Mouse (Mus musculus) thymus, postnatal 10 days (tissue): Measurements from ENCODE around the gene Grsf1.

Experiments used
- DNase-seq, 2 experiments: peaks; one replicate each; pipeline ENCODE4 v3.0.0; 2021; ENCODE audit warnings: low spot score in 2 of 2

Gene Grsf1

DNA sequence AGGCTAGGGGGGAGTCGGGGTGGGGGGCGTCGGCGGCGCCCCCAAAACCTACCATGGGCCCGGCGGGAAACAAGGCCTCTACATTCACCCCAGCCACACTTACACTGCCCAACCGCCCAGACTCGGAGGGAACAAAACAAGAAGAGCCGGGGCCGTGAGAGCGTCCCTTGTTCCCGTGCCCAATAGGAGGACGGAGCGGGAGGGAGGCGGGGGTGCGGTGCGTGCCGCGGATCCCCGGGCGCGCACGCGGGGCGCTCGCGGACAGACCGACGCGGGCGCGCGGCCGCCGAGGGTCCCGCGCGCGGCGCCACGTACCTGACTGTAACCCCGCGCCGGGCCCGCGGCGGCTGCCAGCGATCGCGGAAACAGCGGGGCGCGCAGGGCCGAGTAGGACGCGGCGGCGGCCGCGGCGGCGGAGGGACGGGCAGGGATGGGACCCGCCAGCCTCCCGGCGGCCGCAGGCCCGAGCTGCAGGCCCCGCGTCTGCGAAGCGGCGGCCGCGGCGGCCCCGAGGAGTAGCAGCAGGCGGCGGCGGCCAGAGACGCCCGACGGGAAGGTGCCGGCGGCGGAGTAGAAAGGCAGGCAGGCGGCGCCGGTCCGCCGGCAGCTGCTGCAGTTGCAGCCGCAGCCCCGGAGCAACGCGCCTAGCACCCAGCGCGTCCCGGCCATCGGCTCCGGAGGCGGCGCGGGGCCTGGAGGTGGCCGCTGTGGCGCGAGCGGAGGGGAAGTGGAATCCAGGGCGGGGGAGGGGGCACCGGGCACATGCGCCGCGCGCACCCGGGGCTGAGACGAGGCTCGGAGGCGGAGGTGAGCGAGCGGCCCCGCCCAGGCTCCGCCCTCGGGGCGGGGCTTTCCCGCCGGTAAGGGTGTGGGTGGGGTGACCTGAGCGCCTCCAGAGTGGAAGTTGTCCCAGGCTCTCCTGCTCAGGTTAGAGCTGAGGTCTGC, at the start of gene Grsf1:
Gene Grsf1 (minus strand): TSS at position 729 of the 945 bp plus-strand sequence.
- DNase-seq = peak; percentile 88 to 92

DNA sequence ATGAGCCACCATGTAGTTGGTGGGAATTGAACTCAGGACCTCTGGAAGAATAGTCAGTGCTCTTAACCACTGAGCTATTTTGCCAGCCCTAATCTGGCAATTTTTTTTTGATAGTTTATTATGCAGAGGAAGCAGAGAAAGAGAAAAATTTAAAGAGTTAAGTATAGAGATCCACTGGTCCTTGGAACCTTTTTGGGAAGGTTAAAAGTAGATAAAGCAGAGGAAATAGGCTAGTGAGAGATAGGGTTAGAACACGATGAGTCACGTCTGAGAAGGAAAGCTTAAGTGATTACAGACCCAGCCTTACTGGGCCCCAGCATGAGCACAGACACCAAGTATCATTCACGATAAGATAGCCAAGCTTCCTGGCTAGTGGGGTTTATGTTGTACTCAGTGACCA, 48.1 kb upstream of the Grsf1 start:
- no peak for DNase-seq

DNA sequence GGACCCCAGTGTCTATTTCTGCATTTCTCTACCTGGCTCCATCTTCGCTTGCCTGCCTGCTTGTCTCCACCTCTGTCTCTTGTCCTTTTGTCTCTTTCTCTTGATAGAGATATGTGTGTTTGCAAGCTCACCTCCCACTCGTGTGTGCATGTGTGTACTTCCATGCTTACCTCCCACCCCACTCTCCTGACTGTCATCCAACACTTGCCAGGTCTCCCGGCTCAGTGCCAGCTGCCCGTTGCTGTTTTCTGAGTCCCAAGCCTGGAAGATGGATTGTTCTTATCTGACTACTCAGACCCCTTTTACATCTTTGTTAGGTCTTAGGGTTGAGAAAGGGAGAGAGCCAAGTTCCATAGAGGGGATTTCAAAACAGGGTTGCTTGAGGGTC, 46.2 kb upstream of the Grsf1 start:
- DNase-seq = no peak

DNA sequence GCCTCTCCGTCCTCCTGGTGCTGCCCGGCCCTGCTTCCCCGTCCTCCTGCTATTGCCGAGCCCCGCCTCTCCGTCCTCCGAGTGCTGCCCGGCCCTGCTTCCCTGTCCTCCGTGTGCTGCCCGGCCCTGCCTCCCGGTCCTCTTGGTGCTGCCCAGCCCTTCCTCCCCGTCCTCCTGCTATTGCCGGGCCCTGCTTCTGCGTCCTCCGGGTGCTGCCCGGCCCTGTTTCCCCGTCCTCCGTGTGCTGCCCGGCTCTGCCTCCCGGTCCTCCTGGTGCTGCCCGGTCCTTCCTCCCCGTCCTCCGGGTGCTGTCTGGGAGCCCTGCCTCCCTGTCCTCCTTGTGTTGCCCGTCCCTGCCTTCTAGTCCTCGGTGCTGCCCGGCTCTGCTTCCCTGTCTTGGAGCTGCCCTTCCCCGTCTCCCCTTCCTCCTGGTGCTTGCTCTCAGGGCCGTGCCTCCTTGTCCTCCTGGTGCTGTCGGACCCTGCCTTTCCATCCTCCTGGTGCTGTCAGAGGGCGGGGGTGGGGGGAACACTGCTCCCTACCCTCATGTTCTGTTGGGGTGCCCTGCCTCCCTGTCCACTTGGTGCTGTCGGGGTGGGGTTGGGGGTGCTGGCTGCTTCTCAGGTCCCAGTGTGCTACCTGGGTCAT, 45.7 kb upstream of the Grsf1 start:
- DNase-seq = peak; percentile 4 to 6

DNA sequence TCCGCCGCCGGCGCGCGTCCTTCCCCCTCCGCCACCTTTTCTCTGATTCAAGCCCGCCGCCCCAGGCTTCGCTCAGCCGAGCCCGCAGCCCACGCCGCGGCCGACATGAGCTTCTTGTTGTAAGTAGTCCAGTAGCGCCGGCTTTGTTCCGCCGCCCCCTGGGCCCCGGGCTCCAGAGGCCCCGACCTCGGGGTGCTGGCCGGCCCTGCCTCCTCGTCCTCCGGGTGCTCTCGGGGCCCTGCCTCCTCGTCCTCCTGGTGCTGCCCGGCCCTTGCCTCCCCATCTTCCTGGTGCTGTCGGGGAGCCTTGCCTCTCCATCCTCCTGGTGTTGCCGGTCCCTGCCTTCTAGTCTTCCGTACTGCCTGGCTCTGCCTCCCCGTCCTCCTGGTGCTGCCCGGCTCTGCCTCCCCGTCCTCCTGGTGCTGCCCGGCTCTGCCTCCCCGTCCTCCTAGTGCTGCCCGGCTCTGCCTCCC, 45.1 kb upstream of the Grsf1 start:
- DNase-seq = no peak

DNA sequence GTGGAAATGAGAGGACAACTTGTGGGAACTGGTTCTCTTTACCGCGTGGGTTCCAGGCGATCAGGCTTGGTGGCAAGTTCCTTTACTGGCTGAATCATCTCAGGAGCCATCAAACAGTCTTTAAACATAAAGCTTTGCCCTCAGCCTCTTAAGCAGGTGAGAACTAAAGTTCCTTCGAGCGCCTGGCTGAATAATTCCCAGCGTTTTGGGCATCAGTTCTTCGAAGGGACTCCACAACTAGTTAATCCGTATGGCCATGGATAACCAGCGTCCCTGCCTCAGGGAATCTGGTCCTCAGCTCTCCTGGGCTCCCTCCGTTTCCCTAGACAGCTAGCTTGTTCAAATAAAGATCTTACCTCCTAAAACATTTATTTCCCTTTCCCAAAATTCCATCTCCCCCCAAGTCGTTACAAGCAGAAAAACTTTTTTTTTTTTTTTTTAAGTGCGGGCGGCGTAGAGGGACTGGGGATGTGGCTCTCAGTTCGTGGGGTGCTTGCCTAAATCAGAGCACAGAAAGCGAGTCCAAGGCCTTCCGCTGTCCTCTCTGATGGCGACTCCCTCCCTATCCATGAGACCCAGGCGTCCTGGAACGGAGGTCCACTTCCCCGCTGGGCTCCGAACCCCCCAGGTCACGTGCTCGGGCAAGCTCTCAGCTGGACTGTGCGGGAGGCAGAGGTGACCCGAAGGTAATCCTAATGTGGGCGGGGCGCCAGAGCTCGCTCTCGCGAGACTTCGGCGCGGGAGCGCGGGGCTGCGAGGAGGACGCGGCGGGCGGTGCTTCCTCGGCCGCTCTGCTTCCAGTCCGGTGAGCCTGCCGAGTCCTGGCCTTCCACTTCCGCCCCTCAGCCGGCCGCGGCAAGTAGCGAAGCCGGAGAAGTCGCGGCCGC, 44.4 kb upstream of the Grsf1 start, which contains the start of gene Mob1b:
Gene Mob1b (plus strand): TSS at position 740 of the 887 bp plus-strand sequence.
- DNase-seq = peak; percentile 83 to 89

DNA sequence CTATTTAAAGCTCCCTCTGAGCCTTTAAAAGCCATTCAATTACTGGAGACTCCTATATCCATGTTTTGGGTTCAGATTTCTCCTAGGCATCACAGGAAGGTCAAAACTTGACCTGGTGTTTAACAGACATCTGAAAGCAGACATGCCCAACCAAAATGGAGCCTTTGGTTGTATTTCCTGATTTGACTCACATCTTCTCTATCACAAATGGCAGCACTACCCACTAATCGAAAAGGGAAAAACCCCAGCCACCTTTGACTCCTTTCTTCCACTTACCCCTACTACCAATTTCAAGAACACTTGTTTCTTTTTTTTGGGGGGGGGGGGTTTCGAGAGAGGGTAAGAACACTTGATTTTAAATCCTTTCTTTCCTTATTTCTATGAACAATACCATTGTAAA, 41.0 kb upstream of the Grsf1 start:
- DNase-seq = no peak

DNA sequence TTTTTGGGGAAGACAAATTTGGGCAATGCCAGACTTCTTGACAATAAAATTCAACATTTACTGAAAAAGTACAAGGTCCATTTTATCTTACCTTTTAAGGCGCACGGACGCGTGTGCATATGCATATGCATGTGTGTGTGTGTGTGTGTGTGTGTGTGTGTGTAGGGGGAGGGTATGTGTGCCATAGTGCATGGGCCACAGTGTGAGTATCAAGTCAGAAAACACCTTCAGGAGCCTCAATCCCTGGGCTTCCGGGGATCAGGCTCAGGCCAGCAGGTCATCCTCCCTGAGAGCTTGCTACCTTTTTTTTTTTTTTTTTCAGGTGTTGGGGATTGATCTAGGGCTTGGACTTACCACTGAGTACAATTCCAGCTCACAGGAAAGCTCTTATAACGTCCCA, 36.4 kb upstream of the Grsf1 start:
- DNase-seq = no peak

DNA sequence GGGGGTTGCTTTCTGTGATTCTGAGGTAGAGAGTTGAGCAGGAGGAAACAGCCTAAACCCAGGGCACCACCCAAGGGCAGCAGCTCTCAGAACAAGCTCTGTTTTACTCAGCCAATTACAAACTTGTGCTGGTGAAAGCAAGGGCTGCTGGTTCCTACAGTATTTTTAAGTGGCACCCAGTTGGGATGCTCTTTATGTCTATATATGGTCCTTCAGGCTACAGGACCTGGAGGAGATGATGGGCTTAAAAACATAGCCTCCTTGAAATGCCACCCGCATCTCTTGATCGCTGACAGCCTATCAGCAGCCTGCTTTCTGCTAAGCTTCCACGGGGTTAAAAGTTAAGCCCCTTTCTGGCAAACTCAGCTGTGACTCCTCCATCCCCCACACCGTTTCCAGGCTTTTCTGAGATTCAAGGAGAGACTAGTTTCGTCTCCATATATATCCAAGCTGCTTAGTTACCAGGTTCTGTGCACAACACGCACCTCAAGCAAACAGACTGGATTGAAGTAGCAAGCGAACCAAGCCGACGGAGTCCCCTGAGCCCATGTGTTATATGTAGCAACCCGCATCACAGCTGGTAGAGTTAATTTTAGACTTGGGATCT, 35.8 kb upstream of the Grsf1 start:
- no peak for DNase-seq

DNA sequence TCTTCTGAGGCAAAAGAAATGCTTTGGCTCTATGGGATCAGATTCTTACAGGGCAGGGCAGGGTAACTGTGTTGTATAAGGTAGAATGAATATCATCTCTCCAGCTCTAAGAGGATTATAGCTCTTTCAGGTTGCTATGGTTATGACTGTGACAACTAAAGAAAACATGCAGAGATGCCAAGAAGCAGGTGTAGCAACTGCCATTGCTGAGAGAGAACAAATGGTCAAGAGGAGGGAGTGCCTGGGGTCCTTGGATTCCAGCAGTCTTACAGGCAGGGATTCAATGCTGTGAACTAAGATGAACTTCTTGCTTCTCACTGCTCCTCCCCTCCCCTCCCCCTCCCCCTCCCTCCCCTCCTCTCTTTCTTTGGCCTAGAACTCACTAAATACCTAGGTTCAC, 35.2 kb upstream of the Grsf1 start:
- no peak for DNase-seq

DNA sequence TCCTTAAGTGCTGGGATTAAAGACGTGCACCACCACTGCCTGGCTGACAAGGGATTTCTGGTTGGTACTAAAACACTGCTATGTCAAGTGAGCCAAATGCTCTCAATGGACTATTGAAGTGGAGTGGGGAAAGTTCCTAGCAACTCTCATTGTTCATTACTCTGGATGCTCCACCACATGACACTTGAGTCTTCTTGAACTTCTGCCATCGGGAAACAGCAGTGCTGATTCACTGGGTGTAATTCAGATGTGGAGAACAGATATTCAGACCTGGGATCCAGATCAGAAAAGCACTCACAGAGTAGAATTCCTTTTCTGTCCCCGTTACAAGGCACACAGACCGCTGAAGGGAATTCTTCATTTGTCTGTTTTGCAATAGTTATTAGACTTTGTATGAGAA, 27.6 kb upstream of the Grsf1 start:
- no peak for DNase-seq

DNA sequence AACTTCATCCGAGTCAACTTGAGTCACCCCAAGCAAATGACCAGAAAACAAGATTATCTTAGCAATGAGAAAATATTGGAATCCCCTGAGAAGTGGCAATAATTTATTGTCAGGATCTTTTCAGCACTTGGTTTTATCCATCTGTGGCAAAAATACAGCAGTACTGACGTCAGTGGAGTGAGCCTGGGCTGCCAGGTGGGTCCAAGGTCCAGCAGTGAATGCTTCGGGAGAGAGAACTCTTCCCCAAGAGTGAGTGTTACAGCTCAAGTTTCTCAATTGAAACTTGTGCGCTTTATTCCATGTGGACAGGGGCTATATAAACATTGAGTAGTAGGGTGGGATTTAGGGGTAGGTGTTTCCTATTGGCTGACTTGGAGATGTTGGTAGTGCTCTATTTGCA, 26.1 kb upstream of the Grsf1 start:
- DNase-seq = no peak

DNA sequence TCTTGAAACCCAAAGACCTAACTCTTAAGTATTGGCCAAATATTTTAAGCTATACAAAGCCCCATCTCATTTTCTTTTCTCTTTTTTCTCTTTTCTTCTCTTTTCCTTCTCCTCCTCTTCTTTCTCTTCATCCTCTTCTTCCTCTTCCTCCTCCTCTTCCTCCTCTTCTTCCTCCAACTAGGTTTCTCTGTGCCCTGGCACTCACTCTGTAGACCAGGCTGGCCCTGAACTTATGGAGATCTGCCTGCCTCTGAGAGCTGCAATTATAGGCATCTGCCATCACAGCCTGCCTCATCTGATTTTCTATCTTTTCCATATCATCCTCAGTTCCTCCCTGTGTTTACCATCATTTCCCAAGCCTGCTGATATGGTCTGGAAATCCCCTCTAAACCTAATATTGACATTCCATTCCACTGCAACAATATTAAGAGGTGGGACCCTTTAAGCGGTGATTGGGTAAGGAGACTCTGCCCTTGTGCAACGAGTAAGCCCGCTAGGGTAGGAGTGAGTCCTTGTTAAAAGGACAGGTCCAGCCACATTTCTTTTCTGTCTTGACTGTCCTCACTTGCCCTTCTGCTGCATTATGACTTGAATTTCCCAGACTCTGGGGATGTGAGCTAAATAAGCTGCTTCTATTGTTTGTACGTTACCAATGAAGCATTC, 23.4 kb upstream of the Grsf1 start:
- DNase-seq = no peak

DNA sequence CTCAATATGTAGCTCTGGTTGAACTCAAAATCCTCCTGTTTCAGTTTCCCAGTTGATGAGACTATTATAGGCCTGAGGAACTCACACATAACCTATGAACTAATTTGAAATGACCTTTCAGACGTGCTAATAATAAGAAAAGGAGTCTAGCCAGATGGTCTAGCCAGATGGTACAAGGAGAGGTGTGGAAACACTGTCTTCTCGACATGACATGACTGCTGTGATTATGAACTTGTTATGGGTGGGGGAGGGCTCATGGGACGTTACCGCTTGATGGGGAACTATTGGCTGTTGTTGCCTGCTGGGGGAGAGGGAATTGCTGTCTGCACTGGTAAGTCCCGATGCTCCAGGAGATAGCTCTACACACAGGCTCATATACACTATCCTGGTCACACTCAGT, 21.3 kb upstream of the Grsf1 start:
- DNase-seq = no peak

DNA sequence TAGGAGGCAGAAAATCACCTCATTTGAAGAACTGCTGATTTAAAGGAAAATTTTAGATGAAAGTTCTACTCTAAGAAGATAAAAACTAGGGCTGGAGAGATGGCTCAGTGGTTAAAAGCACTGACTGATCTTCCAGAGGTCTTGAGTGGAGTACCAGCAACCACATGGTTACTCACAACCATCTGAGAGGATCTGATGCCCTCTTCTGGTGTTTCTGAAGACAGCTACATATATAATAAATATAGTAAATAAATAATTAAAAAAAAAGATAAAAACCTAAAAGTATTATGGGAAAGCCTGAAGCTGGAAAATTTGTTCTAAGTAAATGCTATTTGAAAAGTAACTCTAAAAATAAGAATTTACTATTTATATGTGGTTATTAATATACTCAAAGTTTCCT, 17.1 kb upstream of the Grsf1 start:
- DNase-seq = no peak

DNA sequence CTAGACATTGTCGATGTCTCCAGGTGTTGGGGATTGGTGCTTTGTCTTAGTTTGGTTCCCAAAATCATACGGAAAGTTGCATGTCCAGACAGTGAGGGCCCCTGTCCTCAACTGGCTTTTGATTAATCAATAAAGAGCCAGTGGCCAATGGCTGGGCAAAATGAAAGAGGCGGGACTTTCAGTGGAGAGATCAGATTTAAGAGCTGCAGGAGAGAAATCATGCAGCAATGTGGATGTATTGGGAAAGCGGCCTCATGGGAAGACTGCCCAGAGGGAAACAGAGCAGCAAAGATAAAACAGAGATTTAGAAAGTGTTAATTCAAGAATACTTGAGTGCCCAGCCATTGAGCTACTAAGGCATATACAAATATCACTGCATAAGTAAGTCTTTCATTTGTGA, 16.6 kb upstream of the Grsf1 start:
- no peak for DNase-seq

DNA sequence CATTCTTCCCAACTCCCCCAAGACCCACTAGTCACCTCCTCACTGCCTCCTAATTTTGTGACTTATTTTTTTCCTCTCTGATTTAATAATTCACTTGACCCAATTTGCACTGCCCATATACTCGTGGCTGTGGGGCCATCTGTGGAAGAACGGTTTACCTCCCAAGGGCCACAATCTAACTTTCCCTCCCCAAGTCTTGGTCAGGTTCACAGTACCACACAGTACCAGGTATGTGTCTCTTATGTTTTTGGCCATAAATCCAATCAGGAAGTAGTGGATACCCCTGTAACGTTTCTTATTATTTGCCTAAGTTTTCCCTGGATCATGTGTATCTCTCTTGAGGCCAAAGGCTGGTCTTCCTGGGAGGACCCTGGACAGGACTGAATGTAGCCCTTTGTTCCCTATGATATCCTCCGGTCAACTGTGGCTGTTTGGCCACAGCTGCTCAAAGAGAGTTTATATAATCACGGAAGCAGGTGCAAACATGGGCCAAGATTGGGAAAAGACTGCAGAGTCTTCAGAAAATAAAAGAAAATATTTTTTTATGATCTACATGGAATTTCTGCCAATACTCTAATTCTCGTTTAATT, 15.6 kb upstream of the Grsf1 start:
- DNase-seq = no peak

DNA sequence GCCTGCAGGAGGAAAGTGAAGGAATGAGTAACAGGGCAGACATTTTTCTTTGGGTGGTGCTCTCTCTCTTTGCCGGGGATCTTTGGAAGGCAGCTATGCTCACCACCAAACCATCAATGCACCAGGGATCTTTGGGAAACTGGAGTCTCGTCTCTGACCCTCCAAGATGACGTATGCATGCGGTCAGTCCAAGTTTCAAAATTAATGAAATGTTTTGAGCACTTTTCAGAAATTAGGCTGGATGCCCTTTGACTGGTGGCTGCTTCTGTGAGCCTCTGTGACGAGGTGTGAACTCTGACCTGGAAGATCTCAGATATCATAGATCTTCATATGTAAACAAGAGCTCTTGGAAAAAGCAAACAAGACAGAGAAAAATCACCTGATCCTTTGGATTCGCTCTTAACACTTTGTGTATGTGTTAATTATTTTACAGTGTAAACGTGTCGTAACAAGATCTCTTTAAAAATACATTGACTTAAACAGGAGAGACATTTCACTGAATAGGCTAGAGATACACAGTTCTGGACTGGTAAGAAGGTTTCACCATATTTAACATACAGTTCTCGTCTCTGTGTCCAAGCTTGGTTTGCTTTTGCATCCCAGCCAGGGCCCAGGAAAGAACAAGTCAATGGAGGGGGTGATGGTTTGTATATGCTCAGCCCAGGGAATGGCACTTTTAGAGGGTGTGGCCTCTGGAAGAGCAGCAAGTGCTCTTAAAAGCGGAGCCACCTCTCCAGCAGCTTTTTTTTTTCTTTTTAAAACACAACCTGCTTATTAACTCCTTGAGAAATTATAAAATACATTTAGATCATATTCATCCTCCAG, 14.9 kb upstream of the Grsf1 start:
- DNase-seq = no peak

DNA sequence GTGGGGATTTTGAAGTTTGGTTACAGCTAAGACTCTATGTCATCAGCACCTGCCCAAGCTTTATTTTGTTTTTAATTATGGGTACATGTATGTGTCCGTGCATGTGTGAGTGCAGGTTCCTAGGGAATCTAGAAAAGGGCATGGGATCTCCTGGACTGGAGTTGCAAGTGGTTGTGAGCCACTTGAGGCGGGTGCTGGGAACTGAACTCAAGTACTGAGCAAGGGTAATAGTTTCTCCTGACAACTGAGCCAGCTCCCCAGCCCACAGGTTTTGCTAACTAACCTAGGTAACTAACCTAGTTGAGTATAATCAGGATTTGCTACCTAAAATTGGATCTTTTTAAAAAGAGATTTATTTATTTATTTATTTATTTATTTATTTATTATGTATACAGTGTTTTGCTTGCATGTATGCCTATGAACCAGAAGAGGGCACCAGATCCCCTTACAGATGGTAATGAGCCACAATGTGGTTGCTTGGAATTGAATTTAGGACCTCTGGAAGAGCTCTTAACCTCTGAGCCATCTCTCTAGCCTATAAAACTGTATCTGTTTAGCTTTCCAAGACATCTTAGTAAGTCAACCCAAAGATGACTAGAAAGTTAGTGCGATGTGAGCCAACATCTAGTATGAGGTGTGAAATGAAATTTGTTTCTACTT, 13.4 kb upstream of the Grsf1 start:
- DNase-seq = no peak
